ENCODE assay signal across 8 mouse cellular contexts in genomic region chr17:83526091-83526561, GRCm38 (mm10). TPM values are rescaled to one million over a fixed set of nuclear protein-coding genes. Genes with fewer than 3 reads are reported as not detected.
A peak's percentile ranks its signal among the peaks of the same experiment; 100 is the strongest.
DNase-seq lines count a peak whose midpoint lies in the region; ATAC-seq lines count a peak whose summit lies in the region.

No protein-coding gene starts in this region.

- no peak overlapping the region for H3K4me3 ChIP-seq in heart, embryonic 15.5 days
- H3K4me3 ChIP-seq in hindbrain, embryonic 15.5 days = no peak overlapping the region
- H3K4me3 ChIP-seq in midbrain, embryonic 16.5 days (ENCODE audit: low read depth, low read length) = no peak overlapping the region

- WGBS in heart, embryonic 15.5 days = 24% methylated on average over 5 of the region's 5 CpGs
- WGBS in hindbrain, embryonic 15.5 days = 11% methylated on average over 5 of the region's 5 CpGs
- WGBS in midbrain, embryonic 16.5 days = 2% methylated on average over 5 of the region's 5 CpGs

- peaks cover 27% of the 10 kb centered on the region for H3K4me1 ChIP-seq in heart, embryonic 15.5 days (replicated peaks)
- H3K4me1 ChIP-seq in hindbrain, embryonic 15.5 days (replicated peaks) = peaks cover 29% of the 10 kb centered on the region
- H3K4me1 ChIP-seq in midbrain, embryonic 16.5 days (ENCODE audit: control insufficient read depth, insufficient read depth, low read length) = peaks cover 19% of the 10 kb centered on the region

- ATAC-seq in heart, embryonic 15.5 days (replicated peaks; ENCODE audit: insufficient number of reproducible peaks, insufficient read depth, low FRiP score, low read depth) = no peak
- ATAC-seq in hindbrain, embryonic 15.5 days (ENCODE audit: low FRiP score, low read depth) = no peak
- ATAC-seq in midbrain, embryonic 16.5 days = 0 out of 2 replicates have a peak, but pooled peaks have one; percentile 34

- no peaks in the 10 kb centered on the region for H3K27me3 ChIP-seq in heart, embryonic 15.5 days
- no peaks in the 10 kb centered on the region for H3K27me3 ChIP-seq in hindbrain, embryonic 15.5 days
- no peaks in the 10 kb centered on the region for H3K27me3 ChIP-seq in midbrain, embryonic 16.5 days (ENCODE audit: control insufficient read depth, insufficient read depth, low read depth, low read length)

- no peak overlapping the region for H3K4me2 ChIP-seq in heart, embryonic 15.5 days
- no peak overlapping the region for H3K4me2 ChIP-seq in hindbrain, embryonic 15.5 days
- H3K4me2 ChIP-seq in midbrain, embryonic 16.5 days (ENCODE audit: low read length) = no peak overlapping the region

- no peak for DNase-seq in heart, adult 8-10 months (ENCODE audit: low spot score)
- DNase-seq in MN1 (ENCODE audit: low spot score) = peak; percentile 75
- no peak for DNase-seq in left cerebral cortex, adult 8-10 months (ENCODE audit: low spot score in 2 of 2)
- no peak for DNase-seq in cerebellum, postnatal 4 days (ENCODE audit: low spot score in 2 of 2)
- no peak for DNase-seq in spleen, adult 12 weeks (ENCODE audit: low spot score)

- H3K36me3 ChIP-seq in heart, embryonic 15.5 days = no peaks in the 10 kb centered on the region
- H3K36me3 ChIP-seq in hindbrain, embryonic 15.5 days = no peaks in the 10 kb centered on the region
- H3K36me3 ChIP-seq in midbrain, embryonic 16.5 days (ENCODE audit: control insufficient read depth, insufficient read depth, low read length) = no peaks in the 10 kb centered on the region

- no peaks in the 10 kb centered on the region for H3K9me3 ChIP-seq in heart, embryonic 15.5 days (replicated peaks)
- H3K9me3 ChIP-seq in hindbrain, embryonic 15.5 days = no peaks in the 10 kb centered on the region
- no peaks in the 10 kb centered on the region for H3K9me3 ChIP-seq in midbrain, embryonic 16.5 days (replicated peaks; ENCODE audit: control insufficient read depth, low read length, poor library complexity, severe bottlenecking)

- H3K27ac ChIP-seq in heart, embryonic 15.5 days = peak overlapping the region; percentile 77
- peak overlapping the region; percentile 7 for H3K27ac ChIP-seq in hindbrain, embryonic 15.5 days (replicated peaks)
- H3K27ac ChIP-seq in midbrain, embryonic 16.5 days (ENCODE audit: low read length) = peak overlapping the region; percentile 58; the same call in 1 of the 2 replicates

- H3K9ac ChIP-seq in heart, embryonic 15.5 days = no peak overlapping the region
- no peak overlapping the region for H3K9ac ChIP-seq in hindbrain, embryonic 15.5 days
- no peak overlapping the region; the same call in 1 of the 2 replicates for H3K9ac ChIP-seq in midbrain, embryonic 16.5 days (ENCODE audit: low read depth, low read length)

RNA-seq across cellular contexts. Expression of gene Cox7a2l, which starts 9.0 kb away (rescaled TPM):
- 198 and 222 TPM in 2 replicates for polyA plus RNA-seq in heart, embryonic 15.5 days (2015; fragmentation: Nextera tagmentation; extraction: Ambion mirVana)
- 100 to 1,000 TPM; 306 to 336 (median 326) TPM for total RNA-seq in heart, adult 8-10 months (2022)
- polyA plus RNA-seq in hindbrain, embryonic 15.5 days (2015; fragmentation: Nextera tagmentation; extraction: Ambion mirVana) = 183 and 196 TPM in 2 replicates
- polyA plus RNA-seq in midbrain, embryonic 16.5 days (2015; fragmentation: Nextera tagmentation; extraction: Ambion mirVana) = 179 and 191 TPM in 2 replicates
- 100 to 1,000 TPM; 186 to 197 (median 193) TPM for total RNA-seq in left cerebral cortex, adult 8-10 months (2022)

Comparison
In these comparisons a context has a peak if more than half of its experiments do, and no peak if none do; other contexts are left out.
1. H3K27ac ChIP-seq: peak in every context shown above with its lines; median percentile 77 in heart, embryonic 15.5 days; 58 in midbrain, embryonic 16.5 days; 7 in hindbrain, embryonic 15.5 days.